Mouse (Mus musculus) kidney, postnatal 0 days (tissue): ENCODE data around the gene Llgl2. TPM values are rescaled to one million over a fixed set of nuclear protein-coding genes. Genes with fewer than 3 reads are reported as not detected.

Source experiments
- ATAC-seq: fragments of 200-750 bp; cut with Nextera tagmentation; replicated peaks from 2 replicates; pipeline ENCODE4 v1.8.0; 2017; ENCODE audit warnings: low read depth, moderate number of reproducible peaks, moderate TSS enrichment, moderate library complexity; ENCODE audit not compliant: low FRiP score
- DNase-seq: peaks from one replicate; pipeline ENCODE4 v3.0.0-alpha.2; 2016; ENCODE audit warnings: low spot score
- H3K27ac ChIP-seq: fragments of 300-500 bp; sonication (generic); 2 replicates; pipeline ENCODE4 v1.5.1; 2014; ENCODE audit warnings: mild to moderate bottlenecking
- H3K27me3 ChIP-seq: fragments of 300-500 bp; sonication (generic); 2 replicates; pipeline ENCODE4 v1.6.1; 2014; ENCODE audit warnings: low read length, mixed read lengths; ENCODE audit not compliant: insufficient read depth
- H3K36me3 ChIP-seq: fragments of 300-500 bp; sonication (generic); 2 replicates; pipeline ENCODE4 v1.6.1; 2014; ENCODE audit warnings: low read length, mixed read lengths; ENCODE audit not compliant: insufficient read depth
- H3K4me1 ChIP-seq: fragments of 300-500 bp; sonication (generic); replicated peaks from 2 replicates; pipeline ENCODE4 v1.6.1; 2014; ENCODE audit warnings: antibody characterized with exemption, low read length, mixed read lengths; ENCODE audit not compliant: insufficient read depth
- H3K4me2 ChIP-seq: fragments of 300-500 bp; sonication (generic); 2 replicates; pipeline ENCODE4 v1.6.1; 2014; ENCODE audit warnings: mild to moderate bottlenecking, low read length, moderate library complexity, mixed read lengths
- H3K4me3 ChIP-seq: fragments of 300-500 bp; sonication (generic); replicated peaks from 2 replicates; pipeline ENCODE4 v1.5.1; 2014; ENCODE audit warnings: low read depth, low read length
- H3K9ac ChIP-seq: fragments of 300-500 bp; sonication (generic); 2 replicates; pipeline ENCODE4 v1.6.1; 2014; ENCODE audit warnings: low read depth, low read length
- H3K9me3 ChIP-seq: fragments of 300-500 bp; sonication (generic); replicated peaks from 2 replicates; pipeline ENCODE4 v1.6.1; 2016; ENCODE audit warnings: low read length, inconsistent platforms, mixed read lengths
- CTCF ChIP-seq: IDR thresholded peaks from 2 replicates; pipeline ENCODE4 v1.5.1; 2016; ENCODE audit warnings: antibody characterized with exemption, low read depth, mild to moderate bottlenecking, moderate library complexity
- WGBS: fragments of 180-500 bp; shearing (Covaris S2); extraction: QIAGEN DNeasy Blood & Tissue Kit; methylation state at CpG from one replicate; pipeline ENCODE4 v1.1.7; 2014; 5-methylcytosine and 5-hydroxymethylcytosine counted together
- polyA plus RNA-seq: library from polyadenylated mRNA; unstranded; fragments of >200 nt; fragmentation: Nextera tagmentation; extraction: Ambion mirVana; gene quantifications from 2 replicates; pipeline ENCODE4 v1.2.1, GENCODE M21; 2015

Gene Llgl2
- polyA plus RNA-seq, 1 experiment from 2014 or later = 61.2 TPM

DNA sequence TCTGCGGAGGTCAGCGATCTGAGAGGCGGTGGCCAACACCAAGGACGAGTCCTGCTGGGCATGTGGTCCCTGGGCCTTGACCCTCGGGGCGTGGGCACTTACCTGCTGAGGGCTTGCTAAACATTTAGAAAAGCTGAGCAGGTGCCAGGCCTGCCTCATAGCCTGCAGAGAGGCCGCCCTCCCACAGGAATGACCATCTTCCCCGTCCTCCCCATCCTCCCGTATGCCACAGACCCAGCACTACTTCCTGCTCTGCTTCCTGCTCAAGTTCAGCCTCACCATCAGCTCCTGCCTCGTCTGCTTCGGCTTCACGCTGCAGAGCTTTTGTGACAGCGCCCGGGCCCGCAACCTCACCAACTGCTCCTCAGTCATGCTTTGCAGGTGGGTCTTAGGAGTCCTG lies 27.0 kb upstream of the Llgl2 start:
- no peak for TF ChIP-seq CTCF
- no peak for ATAC-seq
- Histone ChIP-seq H3K27ac (no peak overlapping the region), H3K27me3 (no peaks in the 10 kb centered on the region), H3K9me3 (no peaks in the 10 kb centered on the region), H3K9ac (no peak overlapping the region), H3K4me2 (no peak overlapping the region), H3K36me3 (peaks cover 80% of the 10 kb centered on the region), H3K4me1 (no peaks in the 10 kb centered on the region), H3K4me3 (no peak overlapping the region)
- DNase-seq = no peak
- WGBS = 73% methylated on average over 15 of the region's 15 CpGs

GRCm38 (mm10) chr11:115797665-115798064 lies 26.2 kb upstream of the Llgl2 start:
- Histone ChIP-seq H3K4me3 (no peak overlapping the region), H3K9ac (no peak overlapping the region), H3K4me2 (no peak overlapping the region), H3K27me3 (no peaks in the 10 kb centered on the region), H3K9me3 (no peaks in the 10 kb centered on the region), H3K36me3 (peaks cover 83% of the 10 kb centered on the region), H3K4me1 (no peaks in the 10 kb centered on the region), H3K27ac (no peak overlapping the region)
- no peak for TF ChIP-seq CTCF
- WGBS = 72% methylated on average over 9 of the region's 9 CpGs
- ATAC-seq = no peak
- DNase-seq = no peak

DNA sequence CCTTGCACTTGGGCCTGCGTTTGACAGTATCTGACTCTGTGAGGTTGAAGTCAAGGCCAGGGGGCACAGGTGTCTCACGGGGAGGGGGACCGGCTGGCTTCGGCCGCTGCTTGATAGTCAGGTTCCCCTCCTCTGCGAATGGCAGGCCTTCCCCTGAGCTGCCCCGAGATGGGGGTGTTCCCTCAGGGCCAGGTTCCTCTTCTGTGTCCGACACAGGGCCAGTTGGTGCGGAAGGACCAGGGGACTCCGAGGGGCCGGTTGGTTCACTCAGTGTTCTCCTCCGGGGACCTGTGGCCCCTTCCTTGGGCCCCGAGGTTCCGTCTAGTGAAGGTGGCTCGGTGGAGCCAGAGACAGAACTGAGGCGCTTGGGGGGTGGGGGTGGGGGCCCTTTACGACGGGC lies 22.9 kb upstream of the Llgl2 start:
- WGBS = 88% methylated on average over 18 of the region's 18 CpGs
- H3K36me3 ChIP-seq = peaks cover 72% of the 10 kb centered on the region
- no peak overlapping the region for H3K27ac ChIP-seq
- no peaks in the 10 kb centered on the region for H3K27me3 ChIP-seq
- no peak overlapping the region for H3K4me2 ChIP-seq
- no peak for TF ChIP-seq CTCF
- ATAC-seq (no peak), DNase-seq (no peak)
- H3K4me1 ChIP-seq = no peaks in the 10 kb centered on the region
- H3K9ac ChIP-seq = no peak overlapping the region
- no peaks in the 10 kb centered on the region for H3K9me3 ChIP-seq
- no peak overlapping the region for H3K4me3 ChIP-seq

GRCm38 (mm10) chr11:115803072-115803709 lies 20.7 kb upstream of the Llgl2 start:
- DNase-seq (no peak), ATAC-seq (no peak)
- Histone ChIP-seq H3K4me1 (no peaks in the 10 kb centered on the region), H3K9ac (no peak overlapping the region), H3K4me2 (no peak overlapping the region), H3K4me3 (no peak overlapping the region), H3K36me3 (peaks cover 64% of the 10 kb centered on the region), H3K27ac (no peak overlapping the region), H3K27me3 (no peaks in the 10 kb centered on the region), H3K9me3 (no peaks in the 10 kb centered on the region)
- WGBS = 78% methylated on average over 24 of the region's 24 CpGs
- no peak for TF ChIP-seq CTCF

GRCm38 (mm10) chr11:115805005-115805404 lies 18.8 kb upstream of the Llgl2 start:
- Histone ChIP-seq H3K9me3 (no peaks in the 10 kb centered on the region), H3K4me1 (peaks cover 12% of the 10 kb centered on the region), H3K27ac (no peak overlapping the region), H3K27me3 (no peaks in the 10 kb centered on the region), H3K4me2 (no peak overlapping the region), H3K36me3 (peaks cover 53% of the 10 kb centered on the region), H3K9ac (no peak overlapping the region), H3K4me3 (no peak overlapping the region)
- TF ChIP-seq CTCF = no peak
- 95% methylated on average over 7 of the region's 7 CpGs for WGBS
- ATAC-seq = no peak
- DNase-seq = no peak

DNA sequence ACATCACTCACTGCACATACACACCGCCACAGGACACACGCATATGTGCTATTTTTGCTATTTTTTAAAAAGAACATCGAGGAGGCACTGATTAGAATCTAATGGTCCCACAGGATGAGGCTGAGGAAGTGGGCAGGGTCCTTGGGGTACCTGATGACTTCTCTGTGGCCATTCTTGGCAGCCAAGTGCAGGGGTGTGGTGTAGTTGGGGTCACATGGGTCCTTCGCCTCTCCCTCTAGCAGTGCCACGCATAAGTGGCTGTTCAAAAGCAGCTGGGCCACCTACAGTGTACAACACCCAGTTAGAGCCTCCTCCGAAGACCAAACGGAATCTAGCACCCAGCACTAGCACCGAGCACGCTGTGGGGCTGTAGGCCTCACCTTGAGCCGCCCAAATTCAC lies 17.7 kb upstream of the Llgl2 start:
- ATAC-seq (no peak), DNase-seq (no peak)
- H3K4me2 ChIP-seq = no peak overlapping the region
- no peaks in the 10 kb centered on the region for H3K9me3 ChIP-seq
- WGBS = 88% methylated on average over 10 of the region's 10 CpGs
- peaks cover 24% of the 10 kb centered on the region for H3K4me1 ChIP-seq
- no peak overlapping the region for H3K27ac ChIP-seq
- peaks cover 42% of the 10 kb centered on the region for H3K36me3 ChIP-seq
- TF ChIP-seq CTCF = no peak
- H3K27me3 ChIP-seq = no peaks in the 10 kb centered on the region
- no peak overlapping the region for H3K9ac ChIP-seq
- H3K4me3 ChIP-seq = no peak overlapping the region

- ATAC-seq = no peak
- WGBS = 89% methylated on average over 6 of the region's 6 CpGs
Observed at GRCm38 (mm10) chr11:115807306-115807705, 16.5 kb upstream of the Llgl2 start.

More at GRCm38 (mm10) chr11:115807306-115807705, 16.5 kb upstream of the Llgl2 start:
- Histone ChIP-seq H3K36me3 (peaks cover 31% of the 10 kb centered on the region), H3K9ac (no peak overlapping the region), H3K27ac (no peak overlapping the region), H3K4me3 (no peak overlapping the region), H3K9me3 (no peaks in the 10 kb centered on the region), H3K4me1 (peaks cover 34% of the 10 kb centered on the region), H3K27me3 (no peaks in the 10 kb centered on the region), H3K4me2 (no peak overlapping the region)
- no peak for TF ChIP-seq CTCF
- no peak for DNase-seq
